Mouse (Mus musculus) heart, embryonic 14.5 days (tissue): Measurements from ENCODE around the gene Il9r. TPM values are rescaled to one million over a fixed set of nuclear protein-coding genes. Genes with fewer than 3 reads are reported as not detected.

Experiments
- ATAC-seq: fragments of 200-750 bp; cut with Nextera tagmentation; 2 replicates; pipeline ENCODE4 v1.8.0; 2017; ENCODE audit warnings: low read depth, moderate TSS enrichment; ENCODE audit not compliant: insufficient number of reproducible peaks, insufficient read depth, low FRiP score
- H3K27ac ChIP-seq, 2 experiments: fragments of 200-500 bp in 1 of 2; fragments of 300-500 bp in 1 of 2; sonication (generic) in 1 of 2; replicated peaks in 1 of 2; 2 replicates each; pipeline ENCODE4 v1.5.1; 2012 to 2014; ENCODE audit warnings: low read depth in 2 of 2, low read length in 2 of 2, control low read depth in 1 of 2, mild to moderate bottlenecking in 1 of 2, mixed read lengths in 1 of 2; ENCODE audit not compliant: control insufficient read depth in 1 of 2, insufficient read depth in 1 of 2
- H3K27me3 ChIP-seq: fragments of 300-500 bp; sonication (generic); 2 replicates; pipeline ENCODE4 v1.6.1; 2014; ENCODE audit warnings: mild to moderate bottlenecking, low read length, control low read depth; ENCODE audit not compliant: control insufficient read depth, insufficient read depth
- H3K36me3 ChIP-seq: fragments of 300-500 bp; sonication (generic); 2 replicates; pipeline ENCODE4 v1.6.1; 2014; ENCODE audit warnings: mild to moderate bottlenecking, control low read depth, low read length, mixed read lengths; ENCODE audit not compliant: control insufficient read depth, insufficient read depth
- H3K4me1 ChIP-seq, 2 experiments: fragments of 200-500 bp in 1 of 2; fragments of 300-500 bp in 1 of 2; sonication (generic) in 1 of 2; 2 replicates each; pipeline ENCODE4 v1.6.1; 2012 to 2014; ENCODE audit warnings: low read length in 2 of 2, control low read depth in 1 of 2, mixed read lengths in 1 of 2; ENCODE audit not compliant: control insufficient read depth in 2 of 2, insufficient read depth in 2 of 2
- H3K4me2 ChIP-seq: fragments of 300-500 bp; sonication (generic); 2 replicates; pipeline ENCODE4 v1.6.1; 2014; ENCODE audit warnings: mild to moderate bottlenecking, low read length
- H3K4me3 ChIP-seq, 2 experiments: fragments of 200-500 bp in 1 of 2; fragments of 300-500 bp in 1 of 2; sonication (generic) in 1 of 2; 2 replicates each; pipeline ENCODE4 v1.5.1; 2012 to 2014; ENCODE audit warnings: low read length in 2 of 2, mild to moderate bottlenecking in 2 of 2, control low read depth in 1 of 2, low read depth in 1 of 2, moderate library complexity in 1 of 2; ENCODE audit not compliant: control insufficient read depth in 1 of 2, insufficient read depth in 1 of 2
- H3K9ac ChIP-seq: fragments of 300-500 bp; sonication (generic); 2 replicates; pipeline ENCODE4 v1.6.1; 2014; ENCODE audit warnings: mild to moderate bottlenecking, low read length
- H3K9me3 ChIP-seq: fragments of 300-500 bp; sonication (generic); 2 replicates; pipeline ENCODE4 v1.6.1; 2016; ENCODE audit warnings: low read length, control low read depth; ENCODE audit not compliant: control insufficient read depth
- WGBS: fragments of 180-500 bp; shearing (Covaris S2); extraction: QIAGEN DNeasy Blood & Tissue Kit; methylation state at CpG from one replicate; pipeline ENCODE4 v1.1.7; 2014; 5-methylcytosine and 5-hydroxymethylcytosine counted together
- polyA plus RNA-seq: library from polyadenylated mRNA; unstranded; fragments of >200 nt; fragmentation: Nextera tagmentation; extraction: Ambion mirVana; gene quantifications from 2 replicates; pipeline ENCODE4 v1.2.1, GENCODE M21; 2014

Gene Il9r
- polyA plus RNA-seq, 1 experiment from 2014 or later = not detected

- Histone ChIP-seq H3K4me2 (no peak overlapping the region), H3K27me3 (no peaks in the 10 kb centered on the region), H3K9ac (no peak overlapping the region), H3K4me1 (no peaks in the 10 kb centered on the region), H3K27ac (no peak overlapping the region), H3K9me3 (no peaks in the 10 kb centered on the region), H3K4me3 (no peak overlapping the region), H3K36me3 (no peaks in the 10 kb centered on the region)
- 83% methylated on average over 1 of the region's 1 CpGs for WGBS
- no peak for ATAC-seq
Observed at GRCm38 (mm10) chr11:32178506-32178905, 21.6 kb downstream of the Il9r start.

GRCm38 (mm10) chr11:32166683-32167082, 33.4 kb downstream of the Il9r start:
- Histone ChIP-seq H3K36me3 (no peaks in the 10 kb centered on the region), H3K27ac (no peak overlapping the region), H3K4me2 (no peak overlapping the region), H3K27me3 (peaks cover 4% of the 10 kb centered on the region), H3K9me3 (no peaks in the 10 kb centered on the region), H3K4me1 (0 out of 4 replicates have a peak, but pooled peaks cover 0 to 3% of the 10 kb centered on the region in 2 experiments), H3K9ac (no peak overlapping the region), H3K4me3 (no peak overlapping the region)
- WGBS = 37% methylated on average over 4 of the region's 4 CpGs
- no peak for ATAC-seq

GRCm38 (mm10) chr11:32161922-32162804, 37.9 kb downstream of the Il9r start:
- 0 out of 2 replicates have a peak, but pooled peaks have one; percentile 64 for ATAC-seq
- 13% methylated on average over 28 of the region's 28 CpGs for WGBS

GRCm38 (mm10) chr11:32161500-32161899, 38.6 kb downstream of the Il9r start:
- Histone ChIP-seq H3K27ac (no peak overlapping the region), H3K9ac (no peak overlapping the region), H3K4me2 (peak overlapping the region; percentile 62), H3K36me3 (no peaks in the 10 kb centered on the region), H3K9me3 (no peaks in the 10 kb centered on the region), H3K27me3 (peaks cover 26% of the 10 kb centered on the region), H3K4me3 (peak overlapping the region in 1 of 2 experiments; percentile 26; a peak in 1 of 4 replicates), H3K4me1 (0 out of 4 replicates have a peak, but pooled peaks cover 0 to 3% of the 10 kb centered on the region in 2 experiments)
- no peak for ATAC-seq
- 4% methylated on average over 9 of the region's 9 CpGs for WGBS

More at GRCm38 (mm10) chr11:32161922-32162804, 37.9 kb downstream of the Il9r start:
- Histone ChIP-seq H3K27me3 (peaks cover 26% of the 10 kb centered on the region), H3K9me3 (no peaks in the 10 kb centered on the region), H3K4me3 (peak overlapping the region; percentile 26 to 29), H3K4me2 (peak overlapping the region; percentile 62), H3K27ac (no peak overlapping the region), H3K9ac (peak overlapping the region; percentile 65), H3K4me1 (0 out of 4 replicates have a peak, but pooled peaks cover 0 to 3% of the 10 kb centered on the region in 2 experiments), H3K36me3 (no peaks in the 10 kb centered on the region)

GRCm38 (mm10) chr11:32160341-32160740, 39.7 kb downstream of the Il9r start:
- no peaks in the 10 kb centered on the region for H3K9me3 ChIP-seq
- no peak overlapping the region for H3K27ac ChIP-seq
- peaks cover 26% of the 10 kb centered on the region for H3K27me3 ChIP-seq
- no peak overlapping the region for H3K4me3 ChIP-seq
- no peak overlapping the region for H3K9ac ChIP-seq
- H3K4me1 ChIP-seq = 0 out of 4 replicates have a peak, but pooled peaks cover 0 to 3% of the 10 kb centered on the region in 2 experiments
- no peak overlapping the region for H3K4me2 ChIP-seq
- 63% methylated on average over 7 of the region's 7 CpGs for WGBS
- no peaks in the 10 kb centered on the region for H3K36me3 ChIP-seq
- ATAC-seq = no peak

- no peak overlapping the region for H3K4me3 ChIP-seq
- H3K27ac ChIP-seq = no peak overlapping the region
- WGBS = 79% methylated on average over 3 of the region's 3 CpGs
- no peak overlapping the region for H3K9ac ChIP-seq
- no peaks in the 10 kb centered on the region for H3K36me3 ChIP-seq
- no peak for ATAC-seq
- no peak overlapping the region for H3K4me2 ChIP-seq
- H3K9me3 ChIP-seq = no peaks in the 10 kb centered on the region
- H3K4me1 ChIP-seq = 0 out of 4 replicates have a peak, but pooled peaks cover 0 to 3% of the 10 kb centered on the region in 2 experiments
- H3K27me3 ChIP-seq = peaks cover 26% of the 10 kb centered on the region
Observed at GRCm38 (mm10) chr11:32159176-32159575, 40.9 kb downstream of the Il9r start.

GRCm38 (mm10) chr11:32157791-32158594, 42.1 kb downstream of the Il9r start:
- Histone ChIP-seq H3K4me1 (0 out of 4 replicates have a peak, but pooled peaks cover 0 to 3% of the 10 kb centered on the region in 2 experiments), H3K4me3 (no peak overlapping the region), H3K36me3 (no peaks in the 10 kb centered on the region), H3K9me3 (no peaks in the 10 kb centered on the region), H3K27ac (no peak overlapping the region), H3K27me3 (peaks cover 26% of the 10 kb centered on the region), H3K4me2 (no peak overlapping the region), H3K9ac (no peak overlapping the region)
- 68% methylated on average over 18 of the region's 18 CpGs for WGBS
- no peak for ATAC-seq
